Comparison of ENCODE assay signal across 9 mouse cellular contexts in genomic region chr10:72484315-72484714, GRCm38 (mm10).
A peak's percentile ranks its signal among the peaks of the same experiment; 100 is the strongest.
DNase-seq lines count a peak whose midpoint lies in the region; ATAC-seq and TF ChIP-seq lines count a peak whose summit lies in the region.
"Had no signal": no experiment of that assay in that cellular context is flagged by ENCODE, and none has a peak within 500 bp of the region (broad histone marks: within the 10 kb centered on the region; RNA-seq: fewer than 3 reads in every experiment).

No protein-coding gene starts in this region.

- no peaks in the 10 kb centered on the region for H3K9me3 ChIP-seq in forebrain, embryonic 13.5 days (replicated peaks)
- H3K9me3 ChIP-seq in forebrain, embryonic 10.5 days = no peaks in the 10 kb centered on the region

- H3K27ac ChIP-seq in forebrain, embryonic 13.5 days = no peak overlapping the region
- H3K27ac ChIP-seq in forebrain, embryonic 10.5 days = no peak overlapping the region

- POLR2A ChIA-PET in Patski (lab: Charles Lee) = no interaction called here

- no peak overlapping the region for H3K9ac ChIP-seq in forebrain, embryonic 13.5 days

- no peak for TF ChIP-seq CTCF in Patski (IDR thresholded peaks at IDR 0.05)

- 0 out of 2 replicates have a peak, but pooled peaks have one; percentile 61 for ATAC-seq in forebrain, embryonic 13.5 days
- ATAC-seq in Patski = no peak

- intact Hi-C loops in left cerebral cortex, postnatal 36 days (cut with DNase I) = no loop called here

- peaks cover 5% of the 10 kb centered on the region for H3K4me1 ChIP-seq in forebrain, embryonic 13.5 days
- H3K4me1 ChIP-seq in forebrain, embryonic 10.5 days = no peaks in the 10 kb centered on the region

- H3K4me3 ChIP-seq in forebrain, embryonic 13.5 days = no peak overlapping the region
- H3K4me3 ChIP-seq in forebrain, embryonic 10.5 days = no peak overlapping the region

- CTCF ChIA-PET in Patski (lab: Charles Lee) = no interaction called here

- no peaks in the 10 kb centered on the region for H3K36me3 ChIP-seq in forebrain, embryonic 13.5 days (ENCODE audit: poor library complexity, severe bottlenecking)
- no peaks in the 10 kb centered on the region for H3K36me3 ChIP-seq in forebrain, embryonic 10.5 days (replicated peaks)

- DNase-seq in forebrain, embryonic 10.5 days (ENCODE audit: extremely low spot score, low spot score) = no peak
- DNase-seq in Patski (ENCODE audit: low read depth, low spot score) = peak; percentile 24
- DNase-seq in layer of hippocampus, adult 18-20 months (ENCODE audit: low spot score in 2 of 2) = peak; percentile 37 to 87
- peak; percentile 18 to 26 for DNase-seq in left cerebral cortex, postnatal 36 days (ENCODE audit: low spot score in 2 of 2)
- no peak for DNase-seq in adrenal gland, adult 2 months
- no peak for DNase-seq in cerebellum, adult 9-10 months
- no peak for DNase-seq in cerebellum, adult 11 months
- DNase-seq: lung, adult 18-20 months had no signal

- H3K27me3 ChIP-seq in forebrain, embryonic 13.5 days = no peaks in the 10 kb centered on the region
- no peaks in the 10 kb centered on the region for H3K27me3 ChIP-seq in forebrain, embryonic 10.5 days (ENCODE audit: poor library complexity, severe bottlenecking)
- no peaks in the 10 kb centered on the region for H3K27me3 ChIP-seq in Patski

- 55% methylated on average over 3 of the region's 3 CpGs for WGBS in forebrain, embryonic 13.5 days
- WGBS in forebrain, embryonic 10.5 days = 90% methylated on average over 3 of the region's 3 CpGs

- H3K4me2 ChIP-seq in forebrain, embryonic 13.5 days = no peak overlapping the region

- in situ Hi-C loops in Patski (cut with MboI; ENCODE audit: low pct_unique_long_range_greater_than_20kb) = no loop called here

Comparison
In these comparisons a context has a peak if more than half of its experiments do, and no peak if none do; other contexts are left out.
1. DNase-seq: peak in Patski (single experiment), layer of hippocampus, adult 18-20 months (2 of 2) and left cerebral cortex, postnatal 36 days (2 of 2); none in forebrain, embryonic 10.5 days (single experiment), adrenal gland, adult 2 months (single experiment), cerebellum, adult 9-10 months (single experiment) and cerebellum, adult 11 months (single experiment).